Mouse (Mus musculus) C2C12 (cell line): Measurements from ENCODE around the gene Col20a1.

ENCODE experiments used
- CEBPB ChIP-seq: IDR thresholded peaks from one replicate; pipeline ENCODE4 v1.6.1; 2011; ENCODE audit warnings: low read depth, mild to moderate bottlenecking, control low read depth, moderate library complexity
- CTCF ChIP-seq: IDR thresholded peaks from one replicate; pipeline ENCODE4 v1.5.1; 2011; ENCODE audit not compliant: control insufficient read depth, insufficient read depth, insufficient read length
- FOSL1 ChIP-seq: IDR thresholded peaks from one replicate; pipeline ENCODE4 v1.8.0; 2011; ENCODE audit warnings: mild to moderate bottlenecking, low read length; ENCODE audit not compliant: poor library complexity, insufficient read depth, severe bottlenecking
- MAX ChIP-seq: IDR thresholded peaks from one replicate; pipeline ENCODE4 v1.6.1; 2011; ENCODE audit warnings: mild to moderate bottlenecking, control low read depth
- MYOD1 ChIP-seq: IDR thresholded peaks from one replicate; pipeline ENCODE4 v1.6.1; 2011; ENCODE audit warnings: low read depth; ENCODE audit not compliant: control insufficient read depth, insufficient read length

DNA sequence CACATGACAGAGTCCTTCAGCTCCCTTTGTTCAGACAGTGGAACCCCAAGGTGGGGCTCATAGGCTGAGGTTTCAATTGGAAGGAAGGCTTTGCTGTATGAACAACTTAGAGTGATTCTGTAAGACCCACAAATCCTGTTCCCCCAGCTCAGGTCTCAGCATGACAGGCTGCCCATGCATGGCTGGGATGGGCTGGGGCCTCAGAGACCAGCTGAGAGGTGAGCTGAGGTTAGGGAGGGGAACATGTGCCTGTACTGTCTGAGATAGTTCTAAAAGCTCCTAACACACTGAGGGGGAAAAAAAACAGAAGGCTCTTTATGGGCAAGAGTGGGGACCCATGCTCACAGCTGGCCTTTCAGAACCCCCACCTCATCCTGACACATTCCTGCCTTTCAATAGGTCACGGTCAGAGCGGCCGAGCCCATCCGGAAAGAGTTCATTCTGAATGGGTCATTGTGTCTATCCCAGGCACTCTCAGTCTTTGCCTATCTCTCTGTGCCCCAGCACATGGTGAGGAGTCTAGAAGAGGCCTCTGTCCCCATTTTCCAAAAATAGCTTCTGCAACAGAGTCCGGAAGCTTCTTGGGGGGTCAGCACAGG, 1.2 kb downstream of the Col20a1 start:
- TF ChIP-seq CTCF (no peak), FOSL1 (no peak), CEBPB (no peak), MYOD1 (no peak), MAX (no peak)
